Mouse (Mus musculus) embryonic fibroblast, embryonic 13.5 days (primary cell): ENCODE data around the gene Twnk.

Experiments
- CTCF ChIP-seq: IDR thresholded peaks from 2 replicates; pipeline ENCODE4 v1.5.1; 2011; ENCODE audit warnings: mild to moderate bottlenecking, control low read depth, low read length, moderate library complexity, borderline replicate concordance; ENCODE audit not compliant: insufficient read depth
- POLR2A ChIP-seq: IDR thresholded peaks from 2 replicates; pipeline ENCODE4 v1.6.1; 2011; ENCODE audit warnings: low read depth, mild to moderate bottlenecking, control low read depth, low read length, moderate library complexity

- TF ChIP-seq POLR2A = no peak
- no peak for TF ChIP-seq CTCF
These were observed 2.1 kb downstream of the Twnk start for GRCm38 (mm10) chr19:45007425-45008191.
